Mouse (Mus musculus) small intestine, adult 2 months (tissue): Measurements from ENCODE around the gene Ranbp3l. TPM values are rescaled to one million over a fixed set of nuclear protein-coding genes. Genes with fewer than 3 reads are reported as not detected.
A peak's percentile ranks its signal among the peaks of the same experiment; 100 is the strongest.

ENCODE experiments used
- H3K27ac ChIP-seq: fragments of 200-500 bp; 2 replicates; pipeline ENCODE4 v1.5.1; 2012; ENCODE audit warnings: low read depth, low read length, control low read depth, inconsistent platforms; ENCODE audit not compliant: insufficient read depth
- H3K27me3 ChIP-seq: fragments of 200-500 bp; 2 replicates; pipeline ENCODE4 v1.6.1; 2012; ENCODE audit warnings: mild to moderate bottlenecking, moderate library complexity, low read length, inconsistent platforms; ENCODE audit not compliant: control insufficient read depth, insufficient read depth
- H3K36me3 ChIP-seq: fragments of 200-500 bp; 2 replicates; pipeline ENCODE4 v1.6.1; 2012; ENCODE audit warnings: mild to moderate bottlenecking, low read length, control low read depth, inconsistent platforms; ENCODE audit not compliant: control insufficient read depth, insufficient read depth
- H3K4me1 ChIP-seq: fragments of 200-500 bp; 2 replicates; pipeline ENCODE4 v1.6.1; 2012; ENCODE audit warnings: low read length, inconsistent platforms, mixed read lengths; ENCODE audit not compliant: control insufficient read depth, insufficient read depth, insufficient read length
- H3K4me3 ChIP-seq: fragments of 200-500 bp; 2 replicates; pipeline ENCODE4 v1.5.1; 2012; ENCODE audit warnings: low read depth, mild to moderate bottlenecking, control low read depth, inconsistent platforms, low read length, moderate library complexity
- CTCF ChIP-seq: fragments of 200-500 bp; IDR thresholded peaks from 2 replicates; pipeline ENCODE4 v1.5.1; 2012; ENCODE audit warnings: low read depth, mild to moderate bottlenecking, control low read depth, inconsistent platforms, low read length, moderate library complexity, mixed read lengths; ENCODE audit not compliant: insufficient replicate concordance, insufficient read length; ENCODE audit errors: extremely low read depth
- POLR2A ChIP-seq: fragments of 200-500 bp; IDR thresholded peaks from 2 replicates; pipeline ENCODE4 v1.6.1; 2012; ENCODE audit warnings: low read depth, mild to moderate bottlenecking, control low read depth, inconsistent platforms, low read length, moderate library complexity
- WGBS: fragments of 180-500 bp; shearing (Covaris S2); methylation state at CpG from one replicate; pipeline ENCODE4 v1.1.7; 2018; 5-methylcytosine and 5-hydroxymethylcytosine counted together
- polyA plus RNA-seq: library from polyadenylated mRNA; depleted of rRNA; stranded (reverse); fragments of >200 nt; gene quantifications from 2 replicates; pipeline ENCODE4 v1.2.3, GENCODE M21; 2012; rRNA removed

Ranbp3l gene
- polyA plus RNA-seq = not detected in 2 replicates

DNA sequence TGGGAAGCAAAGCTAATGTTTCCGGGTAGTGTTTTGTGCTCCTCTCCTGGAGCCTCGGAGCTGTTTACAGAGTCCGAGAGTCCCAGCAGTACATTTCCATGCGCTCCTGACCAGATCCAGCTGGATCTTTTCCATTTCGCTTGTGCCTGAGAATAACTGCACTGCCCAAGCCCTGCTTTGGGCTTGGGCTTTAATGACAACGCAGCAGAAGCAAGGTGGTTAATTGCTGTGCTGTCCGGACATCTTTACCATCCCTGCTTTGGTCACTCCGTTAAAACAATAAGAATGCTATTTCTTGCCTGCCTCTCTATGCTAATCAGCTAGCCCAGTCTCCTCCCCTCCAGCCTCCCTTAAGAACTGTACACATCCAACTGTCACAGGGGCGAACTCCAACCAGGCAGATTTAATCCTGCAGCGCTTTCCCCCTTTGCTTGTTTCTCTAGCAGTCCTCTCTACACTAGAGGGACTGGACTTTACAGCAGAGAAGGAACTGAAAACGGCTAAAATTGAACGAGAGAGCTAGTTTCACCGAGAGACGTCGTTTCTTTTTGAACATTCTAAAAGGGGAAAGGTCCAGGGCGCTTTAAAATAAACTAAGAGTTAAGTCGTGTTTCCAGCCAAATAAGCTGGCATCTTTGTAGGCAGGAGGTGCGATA lies at the start of gene Ranbp3l:
TSS of gene Ranbp3l (plus strand) at position 377 of the 656 bp plus-strand sequence.
- Histone ChIP-seq H3K4me3 (peak within 1 kb of the TSS; percentile 34), H3K27ac (no peak within 1 kb of the TSS), H3K27me3 (no peaks in the 10 kb centered on the region), H3K36me3 (no peaks in the 10 kb centered on the region), H3K4me1 (no peaks in the 10 kb centered on the region; the same call in 1 of the 2 replicates)
- WGBS = 13% methylated on average over 18 of the region's 18 CpGs
- TF ChIP-seq CTCF (no peak), POLR2A (no peak)

- TF ChIP-seq CTCF (no peak), POLR2A (no peak)
- no peaks in the 10 kb centered on the region for H3K36me3 ChIP-seq
- no peaks in the 10 kb centered on the region for H3K27me3 ChIP-seq
- no peak overlapping the region for H3K4me3 ChIP-seq
- H3K4me1 ChIP-seq = no peaks in the 10 kb centered on the region
- 69% methylated on average over 1 of the region's 1 CpGs for WGBS
- no peak overlapping the region for H3K27ac ChIP-seq
Observed at GRCm38 (mm10) chr15:8930061-8930460, 37.7 kb upstream of the Ranbp3l start.

DNA sequence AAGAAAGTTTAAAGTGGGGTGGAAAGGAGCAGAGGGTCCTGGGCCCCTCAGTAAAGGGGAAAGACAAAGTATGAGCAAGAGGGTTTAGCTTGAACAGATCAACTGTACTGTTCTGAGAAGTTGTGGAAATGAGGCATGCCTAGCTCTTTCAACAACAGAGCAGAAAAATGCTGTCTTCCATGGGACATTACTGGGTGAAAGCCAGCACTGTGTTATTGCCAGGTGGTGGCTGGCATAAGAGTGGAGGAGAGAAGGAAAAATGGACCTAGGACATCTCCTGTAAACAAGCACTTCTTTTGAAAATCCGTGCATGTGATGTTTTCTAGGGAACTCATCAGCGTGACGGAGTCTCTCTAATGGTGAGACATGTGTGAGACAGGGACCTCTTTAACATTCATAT lies 30.8 kb upstream of the Ranbp3l start:
- Histone ChIP-seq H3K4me3 (no peak overlapping the region), H3K27ac (no peak overlapping the region), H3K4me1 (no peaks in the 10 kb centered on the region), H3K36me3 (no peaks in the 10 kb centered on the region), H3K27me3 (no peaks in the 10 kb centered on the region)
- 78% methylated on average over 3 of the region's 3 CpGs for WGBS
- no peak for TF ChIP-seq CTCF
- TF ChIP-seq POLR2A = no peak

- H3K36me3 ChIP-seq = no peaks in the 10 kb centered on the region
- H3K27me3 ChIP-seq = no peaks in the 10 kb centered on the region
- H3K4me3 ChIP-seq = no peak overlapping the region
- 40% methylated on average over 5 of the region's 5 CpGs for WGBS
- no peak overlapping the region for H3K27ac ChIP-seq
- no peaks in the 10 kb centered on the region for H3K4me1 ChIP-seq
- TF ChIP-seq POLR2A (no peak), CTCF (no peak)
Observed at GRCm38 (mm10) chr15:8940861-8941260, 26.9 kb upstream of the Ranbp3l start.

GRCm38 (mm10) chr15:8950856-8951255 lies 16.9 kb upstream of the Ranbp3l start:
- H3K27me3 ChIP-seq = no peaks in the 10 kb centered on the region
- no peaks in the 10 kb centered on the region for H3K36me3 ChIP-seq
- H3K4me3 ChIP-seq = no peak overlapping the region
- 65% methylated on average over 4 of the region's 4 CpGs for WGBS
- H3K4me1 ChIP-seq = no peaks in the 10 kb centered on the region
- H3K27ac ChIP-seq = no peak overlapping the region
- TF ChIP-seq CTCF (no peak), POLR2A (no peak)

GRCm38 (mm10) chr15:8963323-8963722 lies 4.4 kb upstream of the Ranbp3l start:
- Histone ChIP-seq H3K4me1 (no peaks in the 10 kb centered on the region; the same call in 1 of the 2 replicates), H3K27me3 (no peaks in the 10 kb centered on the region), H3K27ac (no peak overlapping the region), H3K36me3 (no peaks in the 10 kb centered on the region), H3K4me3 (no peak overlapping the region)
- WGBS = 55% methylated on average over 2 of the region's 2 CpGs
- no peak for TF ChIP-seq CTCF
- TF ChIP-seq POLR2A = no peak

DNA sequence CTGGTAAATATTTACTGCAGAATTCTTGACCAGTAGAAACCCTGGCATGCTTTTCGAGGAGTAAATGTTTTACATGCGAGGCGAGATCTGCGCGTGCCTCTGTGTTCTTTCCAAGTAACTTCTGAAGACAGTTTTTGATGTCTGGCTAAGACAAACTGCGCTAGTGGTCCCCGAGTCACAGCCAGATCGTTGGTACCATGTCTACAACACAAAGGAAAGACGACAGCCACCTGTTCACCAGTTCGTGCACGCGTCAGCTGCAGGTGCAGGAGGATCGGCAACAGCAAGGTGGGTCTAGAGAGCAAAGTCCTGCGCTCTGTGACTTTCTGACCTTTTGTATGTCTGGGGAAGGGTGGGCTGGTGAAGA lies 463 bp downstream of the Ranbp3l start:
- no peaks in the 10 kb centered on the region for H3K36me3 ChIP-seq
- 21% methylated on average over 14 of the region's 14 CpGs for WGBS
- TF ChIP-seq POLR2A (no peak), CTCF (no peak)
- H3K27ac ChIP-seq = no peak overlapping the region
- no peaks in the 10 kb centered on the region; the same call in 1 of the 2 replicates for H3K4me1 ChIP-seq
- H3K4me3 ChIP-seq = peak overlapping the region; percentile 26
- no peaks in the 10 kb centered on the region for H3K27me3 ChIP-seq
